Mouse (Mus musculus) layer of hippocampus, adult 2 months (tissue): ENCODE results near the gene Plcb3. TPM values are rescaled to one million over a fixed set of nuclear protein-coding genes. Genes with fewer than 3 reads are reported as not detected.

Source experiments
- DNase-seq, 2 experiments: peaks; one replicate each; pipeline ENCODE4 v3.0.0; 2022; ENCODE audit warnings: low spot score in 2 of 2
- H3K27ac ChIP-seq: fragments of 200-600 bp; 2 replicates; pipeline ENCODE4 v1.8.1; 2022
- H3K4me3 ChIP-seq: fragments of 200-600 bp; 2 replicates; pipeline ENCODE4 v1.8.1; 2022; ENCODE audit warnings: mild to moderate bottlenecking
- CTCF ChIP-seq: fragments of 200-600 bp; conservative IDR thresholded peaks from 2 replicates; pipeline ENCODE4 v1.8.1; 2022; ENCODE audit warnings: antibody characterized with exemption, mild to moderate bottlenecking, moderate library complexity
- total RNA-seq, 2 experiments: library from RNA; stranded (reverse); gene quantifications; 2 replicates each; pipeline ENCODE4 v1.2.3; 2021

Gene Plcb3
- total RNA-seq, 2 experiments from 2014 or later, result 14.8 to 17.4 TPM

GRCm38 (mm10) chr19:6987061-6987903 is 11.0 kb upstream of the Plcb3 start, which contains the start of gene Vegfb:
Vegfb (minus strand) TSS chr19:6987651.
- no peak for TF ChIP-seq CTCF
- peak within 1 kb of the TSS; percentile 96 for H3K27ac ChIP-seq
- DNase-seq, result peak in 1 of 2 experiments; percentile 64
- peak within 1 kb of the TSS; percentile 81 for H3K4me3 ChIP-seq

GRCm38 (mm10) chr19:6985951-6986708 is 9.9 kb upstream of the Plcb3 start:
- peak overlapping the region; percentile 81 for H3K4me3 ChIP-seq
- TF ChIP-seq CTCF, result no peak
- DNase-seq, result no peak
- H3K27ac ChIP-seq, result peak overlapping the region; percentile 96

- Histone ChIP-seq H3K4me3 (no peak overlapping the region), H3K27ac (no peak overlapping the region)
- DNase-seq, result no peak
- TF ChIP-seq CTCF, result no peak
These were observed 9.0 kb upstream of the Plcb3 start for GRCm38 (mm10) chr19:6985300-6985699.

GRCm38 (mm10) chr19:6983621-6984020 is 7.4 kb upstream of the Plcb3 start:
- Histone ChIP-seq H3K27ac (no peak overlapping the region), H3K4me3 (no peak overlapping the region)
- no peak for TF ChIP-seq CTCF
- DNase-seq, result no peak

GRCm38 (mm10) chr19:6981465-6981864 is 5.2 kb upstream of the Plcb3 start:
- Histone ChIP-seq H3K4me3 (no peak overlapping the region), H3K27ac (peak overlapping the region; percentile 98)
- TF ChIP-seq CTCF, result no peak
- DNase-seq, result no peak

GRCm38 (mm10) chr19:6980381-6981093 is 4.3 kb upstream of the Plcb3 start, which contains the start of gene Fkbp2:
Fkbp2 (minus strand) TSS chr19:6980501.
- peak; percentile 98 for DNase-seq
- Histone ChIP-seq H3K4me3 (peak within 1 kb of the TSS; percentile 75), H3K27ac (peak within 1 kb of the TSS; percentile 98)
- TF ChIP-seq CTCF, result no peak

GRCm38 (mm10) chr19:6979486-6980380 is 3.5 kb upstream of the Plcb3 start:
- peak; percentile 84 for TF ChIP-seq CTCF
- H3K27ac ChIP-seq, result peak overlapping the region; percentile 98

GRCm38 (mm10) chr19:6979001-6979479 is 2.8 kb upstream of the Plcb3 start:
- Histone ChIP-seq H3K4me3 (peak overlapping the region; percentile 75), H3K27ac (peak overlapping the region; percentile 98)
- DNase-seq, result no peak
- TF ChIP-seq CTCF, result no peak

More at GRCm38 (mm10) chr19:6979486-6980380, 3.5 kb upstream of the Plcb3 start:
- peak overlapping the region; percentile 75 for H3K4me3 ChIP-seq
- DNase-seq, result peak; percentile 100

GRCm38 (mm10) chr19:6978639-6978974 is 2.3 kb upstream of the Plcb3 start:
- TF ChIP-seq CTCF, result no peak
- Histone ChIP-seq H3K4me3 (peak overlapping the region; percentile 75), H3K27ac (peak overlapping the region; percentile 98)
- DNase-seq, result no peak

GRCm38 (mm10) chr19:6977759-6978638 is 1.7 kb upstream of the Plcb3 start:
- no peak for TF ChIP-seq CTCF
- Histone ChIP-seq H3K27ac (peak overlapping the region; percentile 98), H3K4me3 (peak overlapping the region; percentile 75; the same call in 1 of the 2 replicates)
- DNase-seq, result no peak
